Comparison of ENCODE assay signal across 13 mouse cellular contexts in the genomic region with DNA sequence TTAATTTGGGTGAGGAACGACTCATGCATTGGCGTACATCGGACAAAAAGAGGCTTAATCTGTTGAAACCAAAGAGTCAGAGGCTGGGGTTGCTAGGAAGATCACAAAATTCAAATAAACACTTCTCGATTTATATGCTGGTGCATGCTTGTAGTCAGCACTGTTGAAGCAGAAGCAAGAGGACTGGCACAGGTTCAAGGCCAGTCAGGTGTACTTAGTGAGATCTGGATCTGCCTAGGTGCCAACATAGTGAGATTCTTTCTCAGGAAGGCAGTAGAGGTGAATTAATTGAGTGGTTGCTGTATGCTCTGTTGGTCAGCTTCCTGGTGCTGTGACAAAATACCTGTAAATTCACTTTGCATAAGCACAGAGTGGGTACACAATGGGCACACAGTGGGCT.
"Had no signal": no experiment of that assay in that cellular context is flagged by ENCODE, and none has a peak within 500 bp of the region (broad histone marks: within the 10 kb centered on the region; RNA-seq: fewer than 3 reads in every experiment).

No protein-coding gene starts in this region.

- H3K9ac ChIP-seq: limb, embryonic 13.5 days; liver, embryonic 13.5 days; neural tube, embryonic 15.5 days had no signal

- ATAC-seq: intestine, embryonic 16.5 days had no signal

- H3K4me2 ChIP-seq: limb, embryonic 13.5 days; liver, embryonic 13.5 days; neural tube, embryonic 15.5 days had no signal

- DNase-seq: layer of hippocampus, adult 9-11 months; layer of hippocampus, postnatal 36 days; liver, embryonic 13.5 days; midbrain, embryonic 14.5 days; right cerebral cortex, adult 18-20 months; right cerebral cortex, postnatal 25 days had no signal

- H3K27me3 ChIP-seq: limb, embryonic 13.5 days; liver, embryonic 13.5 days; neural tube, embryonic 15.5 days had no signal

- H3K36me3 ChIP-seq: limb, embryonic 13.5 days; liver, embryonic 13.5 days; midbrain, embryonic 10.5 days; neural tube, embryonic 15.5 days had no signal

- H3K4me3 ChIP-seq: limb, embryonic 13.5 days; liver, embryonic 13.5 days; midbrain, embryonic 10.5 days; myocyte; neural tube, embryonic 15.5 days had no signal

- H3K27ac ChIP-seq: kidney, postnatal 0 days; limb, embryonic 13.5 days; liver, embryonic 13.5 days; midbrain, embryonic 10.5 days; neural tube, embryonic 15.5 days; stomach, postnatal 0 days had no signal

- H3K9me3 ChIP-seq: limb, embryonic 13.5 days; liver, embryonic 13.5 days; midbrain, embryonic 10.5 days; neural tube, embryonic 15.5 days had no signal

- H3K4me1 ChIP-seq: limb, embryonic 13.5 days; liver, embryonic 13.5 days; midbrain, embryonic 10.5 days; neural tube, embryonic 15.5 days had no signal
